Mouse (Mus musculus): ENCODE measurements around the gene Rbm26. TPM values are rescaled to one million over a fixed set of nuclear protein-coding genes. Genes with fewer than 3 reads are reported as not detected.

Rbm26 gene
- polyA plus RNA-seq, 1 experiment from 2014 or later, result 51.7 TPM

DNA sequence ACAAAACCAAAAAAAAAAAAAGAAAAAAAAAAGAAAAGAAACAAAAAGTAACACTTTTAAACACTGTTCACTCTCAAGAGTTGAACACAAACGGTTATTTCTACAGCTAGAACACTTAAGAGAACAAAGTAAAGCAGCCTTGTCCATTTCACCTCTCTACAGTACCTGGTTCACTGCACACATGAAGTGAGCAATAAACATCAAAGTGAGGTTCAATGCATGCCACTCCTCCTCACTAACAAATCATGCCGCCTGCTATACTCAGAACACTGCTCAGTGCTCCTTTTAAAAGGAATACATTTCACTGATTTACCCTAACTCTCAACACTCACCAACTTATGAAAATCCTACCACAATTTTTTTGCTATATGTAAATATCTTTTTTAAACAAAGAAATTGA is 61.7 kb downstream of the Rbm26 start:
- H3K36me3 ChIP-seq (ENCODE audit: control insufficient read depth, insufficient read depth, low read length), result peaks cover 21% of the 10 kb centered on the region
- ATAC-seq (ENCODE audit: low FRiP score, low TSS enrichment), result peak; percentile 89; the same call in 1 of the 2 replicates

DNA sequence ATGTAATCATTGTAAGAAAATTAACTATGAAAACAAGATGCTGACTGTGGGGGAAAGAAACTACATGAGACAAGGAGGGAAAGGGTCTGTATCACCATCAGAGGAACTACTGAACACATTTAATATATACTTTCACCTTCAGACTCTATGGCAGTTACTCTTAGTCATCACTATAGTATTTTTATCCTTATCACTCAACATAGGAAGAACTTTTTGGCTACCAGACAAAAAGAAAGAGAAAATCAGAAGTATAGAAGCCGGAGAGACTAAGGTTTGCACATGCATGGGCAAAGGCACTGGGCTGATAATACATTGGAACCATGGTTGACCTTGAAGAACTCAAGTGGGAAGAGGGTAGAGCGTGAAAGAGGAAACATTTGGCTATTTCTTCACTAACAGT is 70.9 kb downstream of the Rbm26 start:
- ATAC-seq (ENCODE audit: low FRiP score, low TSS enrichment), result no peak
- WGBS, result 97% methylated on average over 2 of the region's 2 CpGs
- Histone ChIP-seq H3K36me3 (ENCODE audit: control insufficient read depth, insufficient read depth, low read length) (peaks cover 7% of the 10 kb centered on the region; the same call in 1 of the 2 replicates), H3K4me3 (ENCODE audit: low read length) (no peak overlapping the region), H3K27ac (ENCODE audit: low read depth, low read length) (no peak overlapping the region), H3K4me1 (ENCODE audit: control insufficient read depth, insufficient read depth, low read length) (no peaks in the 10 kb centered on the region), H3K9ac (ENCODE audit: low read depth, low read length) (no peak overlapping the region), H3K9me3 (ENCODE audit: control insufficient read depth, low read length) (no peaks in the 10 kb centered on the region), H3K4me2 (replicated peaks; ENCODE audit: low read depth, low read length) (no peak overlapping the region), H3K27me3 (ENCODE audit: control insufficient read depth, insufficient read depth, low read length) (no peaks in the 10 kb centered on the region)

More for the DNA sequence above, 61.7 kb downstream of the Rbm26 start:
- Histone ChIP-seq H3K27me3 (ENCODE audit: control insufficient read depth, insufficient read depth, low read length) (no peaks in the 10 kb centered on the region), H3K9me3 (ENCODE audit: control insufficient read depth, low read length) (no peaks in the 10 kb centered on the region), H3K4me3 (ENCODE audit: low read length) (no peak overlapping the region), H3K9ac (ENCODE audit: low read depth, low read length) (no peak overlapping the region), H3K4me2 (replicated peaks; ENCODE audit: low read depth, low read length) (no peak overlapping the region), H3K27ac (ENCODE audit: low read depth, low read length) (no peak overlapping the region), H3K4me1 (ENCODE audit: control insufficient read depth, insufficient read depth, low read length) (no peaks in the 10 kb centered on the region)
- 24% methylated on average over 2 of the region's 2 CpGs for WGBS

DNA sequence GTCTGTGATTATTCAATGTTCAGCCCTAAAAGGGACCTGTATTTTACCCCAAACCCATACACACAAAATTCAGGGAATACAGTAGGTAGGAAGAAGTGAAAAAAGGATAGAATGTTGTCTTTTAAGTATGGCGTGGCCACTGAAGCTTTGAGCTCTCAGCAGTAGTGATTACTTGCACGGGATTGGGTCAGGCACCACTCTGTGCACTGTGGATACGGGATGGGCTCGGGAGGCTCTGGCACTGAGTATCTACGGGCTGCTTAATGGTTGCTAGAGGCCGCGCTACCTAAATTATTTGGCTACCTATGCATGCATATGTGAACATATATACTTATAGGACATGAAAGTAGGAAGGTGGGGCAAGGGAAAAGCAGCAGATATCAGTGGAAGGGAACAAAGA is 78.3 kb downstream of the Rbm26 start:
- no peak overlapping the region for H3K4me2 ChIP-seq (replicated peaks; ENCODE audit: low read depth, low read length)
- H3K36me3 ChIP-seq (ENCODE audit: control insufficient read depth, insufficient read depth, low read length), result no peaks in the 10 kb centered on the region
- no peak overlapping the region for H3K9ac ChIP-seq (ENCODE audit: low read depth, low read length)
- WGBS, result 84% methylated on average over 7 of the region's 7 CpGs
- no peaks in the 10 kb centered on the region for H3K9me3 ChIP-seq (ENCODE audit: control insufficient read depth, low read length)
- no peak overlapping the region for H3K27ac ChIP-seq (ENCODE audit: low read depth, low read length)
- no peaks in the 10 kb centered on the region for H3K27me3 ChIP-seq (ENCODE audit: control insufficient read depth, insufficient read depth, low read length)
- no peaks in the 10 kb centered on the region for H3K4me1 ChIP-seq (ENCODE audit: control insufficient read depth, insufficient read depth, low read length)
- no peak for ATAC-seq (ENCODE audit: low FRiP score, low TSS enrichment)
- H3K4me3 ChIP-seq (ENCODE audit: low read length), result no peak overlapping the region

GRCm38 (mm10) chr14:105096221-105096620 is 80.9 kb downstream of the Rbm26 start:
- Histone ChIP-seq H3K27ac (ENCODE audit: low read depth, low read length) (no peak overlapping the region), H3K4me3 (ENCODE audit: low read length) (no peak overlapping the region), H3K4me1 (ENCODE audit: control insufficient read depth, insufficient read depth, low read length) (no peaks in the 10 kb centered on the region), H3K36me3 (ENCODE audit: control insufficient read depth, insufficient read depth, low read length) (no peaks in the 10 kb centered on the region), H3K9me3 (ENCODE audit: control insufficient read depth, low read length) (no peaks in the 10 kb centered on the region), H3K4me2 (replicated peaks; ENCODE audit: low read depth, low read length) (no peak overlapping the region), H3K27me3 (ENCODE audit: control insufficient read depth, insufficient read depth, low read length) (no peaks in the 10 kb centered on the region), H3K9ac (ENCODE audit: low read depth, low read length) (no peak overlapping the region)
- WGBS, result 54% methylated on average over 3 of the region's 3 CpGs
- ATAC-seq (ENCODE audit: low FRiP score, low TSS enrichment), result no peak

DNA sequence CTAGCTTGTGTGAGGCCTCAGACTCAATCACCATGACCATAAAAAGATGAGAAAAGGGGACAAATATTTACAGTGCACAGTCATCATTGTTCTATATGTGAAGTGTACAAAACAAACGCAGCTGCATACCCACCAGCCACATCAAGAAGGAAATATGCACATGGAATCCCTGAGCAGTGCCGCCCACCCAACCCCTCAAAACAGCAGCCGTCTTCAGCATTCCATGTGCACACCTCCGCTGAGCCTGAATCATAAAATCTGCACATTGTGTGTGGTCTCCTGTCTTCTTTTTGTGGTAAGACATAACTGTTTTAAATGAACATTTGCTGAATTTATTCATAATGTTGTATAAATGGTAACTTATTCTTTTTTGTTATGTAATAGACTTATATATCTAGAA is 90.1 kb downstream of the Rbm26 start:
- 82% methylated on average over 4 of the region's 4 CpGs for WGBS
- Histone ChIP-seq H3K9ac (ENCODE audit: low read depth, low read length) (no peak overlapping the region), H3K4me3 (ENCODE audit: low read length) (no peak overlapping the region), H3K36me3 (ENCODE audit: control insufficient read depth, insufficient read depth, low read length) (no peaks in the 10 kb centered on the region), H3K9me3 (ENCODE audit: control insufficient read depth, low read length) (no peaks in the 10 kb centered on the region), H3K27ac (ENCODE audit: low read depth, low read length) (no peak overlapping the region), H3K4me2 (replicated peaks; ENCODE audit: low read depth, low read length) (no peak overlapping the region), H3K27me3 (ENCODE audit: control insufficient read depth, insufficient read depth, low read length) (no peaks in the 10 kb centered on the region), H3K4me1 (ENCODE audit: control insufficient read depth, insufficient read depth, low read length) (no peaks in the 10 kb centered on the region)
- ATAC-seq (ENCODE audit: low FRiP score, low TSS enrichment), result no peak

DNA sequence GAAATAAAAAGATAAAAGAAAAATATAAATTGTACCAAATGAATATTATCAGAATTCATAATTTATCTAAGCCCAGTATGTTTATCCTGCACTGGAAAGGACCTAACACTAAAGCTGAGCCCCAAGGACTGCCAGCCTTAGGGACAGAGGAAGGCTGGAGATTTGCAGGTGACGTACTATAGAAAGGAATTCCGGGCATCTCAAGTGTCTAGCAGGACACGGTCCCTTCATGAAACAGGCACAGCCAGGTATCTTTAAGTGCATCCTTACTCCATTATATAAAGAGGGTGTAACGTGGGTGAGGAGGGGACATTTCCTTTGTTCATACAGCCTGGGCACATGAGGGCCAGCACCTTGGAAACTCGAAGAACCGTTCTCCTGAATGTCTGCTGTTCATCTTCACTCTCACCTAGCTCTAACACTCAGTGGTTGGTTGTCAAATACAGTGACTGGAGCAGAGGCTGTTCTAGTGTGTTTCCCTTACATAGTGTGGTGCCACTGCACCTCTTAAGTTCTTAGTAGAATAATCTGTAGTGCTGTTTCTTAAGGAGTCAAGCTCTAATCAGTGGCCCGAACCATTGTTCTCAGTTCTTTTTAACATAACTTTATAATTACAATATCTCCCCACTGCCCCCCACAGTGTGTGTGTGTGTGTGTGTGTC is 91.7 kb downstream of the Rbm26 start:
- 79% methylated on average over 7 of the region's 7 CpGs for WGBS
- H3K27me3 ChIP-seq (ENCODE audit: control insufficient read depth, insufficient read depth, low read length), result no peaks in the 10 kb centered on the region
- no peak overlapping the region for H3K9ac ChIP-seq (ENCODE audit: low read depth, low read length)
- no peak overlapping the region for H3K27ac ChIP-seq (ENCODE audit: low read depth, low read length)
- no peaks in the 10 kb centered on the region for H3K9me3 ChIP-seq (ENCODE audit: control insufficient read depth, low read length)
- H3K4me2 ChIP-seq (replicated peaks; ENCODE audit: low read depth, low read length), result no peak overlapping the region
- no peak for ATAC-seq (ENCODE audit: low FRiP score, low TSS enrichment)
- H3K36me3 ChIP-seq (ENCODE audit: control insufficient read depth, insufficient read depth, low read length), result no peaks in the 10 kb centered on the region
- H3K4me3 ChIP-seq (ENCODE audit: low read length), result no peak overlapping the region
- no peaks in the 10 kb centered on the region for H3K4me1 ChIP-seq (ENCODE audit: control insufficient read depth, insufficient read depth, low read length)

- Histone ChIP-seq H3K4me1 (ENCODE audit: control insufficient read depth, insufficient read depth, low read length) (no peaks in the 10 kb centered on the region), H3K27me3 (ENCODE audit: control insufficient read depth, insufficient read depth, low read length) (no peaks in the 10 kb centered on the region), H3K4me3 (ENCODE audit: low read length) (no peak overlapping the region), H3K9me3 (ENCODE audit: control insufficient read depth, low read length) (no peaks in the 10 kb centered on the region), H3K4me2 (replicated peaks; ENCODE audit: low read depth, low read length) (no peak overlapping the region), H3K36me3 (ENCODE audit: control insufficient read depth, insufficient read depth, low read length) (no peaks in the 10 kb centered on the region), H3K9ac (ENCODE audit: low read depth, low read length) (no peak overlapping the region), H3K27ac (ENCODE audit: low read depth, low read length) (no peak overlapping the region)
- no peak for ATAC-seq (ENCODE audit: low FRiP score, low TSS enrichment)
- WGBS, result 67% methylated on average over 8 of the region's 8 CpGs
These were observed 92.3 kb downstream of the Rbm26 start for GRCm38 (mm10) chr14:105084757-105085330.

- no peak for ATAC-seq (ENCODE audit: low FRiP score, low TSS enrichment)
- no peak overlapping the region for H3K4me2 ChIP-seq (replicated peaks; ENCODE audit: low read depth, low read length)
- no peak overlapping the region for H3K27ac ChIP-seq (ENCODE audit: low read depth, low read length)
- H3K4me3 ChIP-seq (ENCODE audit: low read length), result no peak overlapping the region
- no peaks in the 10 kb centered on the region for H3K36me3 ChIP-seq (ENCODE audit: control insufficient read depth, insufficient read depth, low read length)
- H3K9ac ChIP-seq (ENCODE audit: low read depth, low read length), result no peak overlapping the region
- 91% methylated on average over 11 of the region's 11 CpGs for WGBS
- no peaks in the 10 kb centered on the region for H3K4me1 ChIP-seq (ENCODE audit: control insufficient read depth, insufficient read depth, low read length)
- no peaks in the 10 kb centered on the region for H3K27me3 ChIP-seq (ENCODE audit: control insufficient read depth, insufficient read depth, low read length)
- no peaks in the 10 kb centered on the region for H3K9me3 ChIP-seq (ENCODE audit: control insufficient read depth, low read length)
These were observed 93.0 kb downstream of the Rbm26 start for GRCm38 (mm10) chr14:105084106-105084505.

- Histone ChIP-seq H3K9ac (ENCODE audit: low read depth, low read length) (no peak overlapping the region), H3K27me3 (ENCODE audit: control insufficient read depth, insufficient read depth, low read length) (no peaks in the 10 kb centered on the region), H3K4me3 (ENCODE audit: low read length) (no peak overlapping the region), H3K4me1 (ENCODE audit: control insufficient read depth, insufficient read depth, low read length) (no peaks in the 10 kb centered on the region), H3K27ac (ENCODE audit: low read depth, low read length) (no peak overlapping the region), H3K36me3 (ENCODE audit: control insufficient read depth, insufficient read depth, low read length) (no peaks in the 10 kb centered on the region), H3K4me2 (replicated peaks; ENCODE audit: low read depth, low read length) (no peak overlapping the region), H3K9me3 (ENCODE audit: control insufficient read depth, low read length) (no peaks in the 10 kb centered on the region)
- ATAC-seq (ENCODE audit: low FRiP score, low TSS enrichment), result no peak
- WGBS, result 84% methylated on average over 2 of the region's 2 CpGs
These were observed 102.4 kb downstream of the Rbm26 start for GRCm38 (mm10) chr14:105074776-105075175.
